Mouse (Mus musculus) mouse embryonic stem cell (cell line): Measurements from ENCODE around the gene Smim27.

Experiments
- in situ Hi-C, 2 experiments: fragments of 300-500 bp; cut with MboI; formaldehyde crosslinking; loops; 1 replicate in 1 of 2; 3 replicates in 1 of 2; pipeline ENCODE4 v1.14.3; 2019 to 2020; ENCODE audit warnings: low sequenced_read_pairs in 2 of 2, low pct_unique_long_range_greater_than_20kb in 1 of 2, mixed read lengths in 1 of 2; ENCODE audit not compliant: unreplicated experiment in 1 of 2

Gene Smim27

DNA sequence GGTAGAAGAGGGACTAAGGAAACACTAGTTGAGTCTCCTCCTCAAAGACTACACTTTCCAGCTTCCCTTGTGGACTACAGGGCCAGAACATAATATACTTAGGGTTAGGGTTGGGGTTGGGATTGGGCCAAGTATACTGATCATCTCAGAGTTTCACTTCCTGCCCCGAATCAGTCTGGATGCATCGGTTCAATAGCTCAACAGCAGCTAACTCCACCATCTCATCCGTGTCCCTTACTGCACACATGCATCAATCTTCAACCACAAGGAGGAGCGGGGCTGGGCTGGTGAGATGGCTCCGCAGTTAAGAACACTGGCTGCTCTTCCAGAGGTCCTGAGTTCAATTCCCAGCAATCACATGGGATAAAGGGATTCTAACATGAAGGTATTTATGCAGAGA lies 18.4 kb upstream of the Smim27 start:
- in situ Hi-C loops = no loop called here

DNA sequence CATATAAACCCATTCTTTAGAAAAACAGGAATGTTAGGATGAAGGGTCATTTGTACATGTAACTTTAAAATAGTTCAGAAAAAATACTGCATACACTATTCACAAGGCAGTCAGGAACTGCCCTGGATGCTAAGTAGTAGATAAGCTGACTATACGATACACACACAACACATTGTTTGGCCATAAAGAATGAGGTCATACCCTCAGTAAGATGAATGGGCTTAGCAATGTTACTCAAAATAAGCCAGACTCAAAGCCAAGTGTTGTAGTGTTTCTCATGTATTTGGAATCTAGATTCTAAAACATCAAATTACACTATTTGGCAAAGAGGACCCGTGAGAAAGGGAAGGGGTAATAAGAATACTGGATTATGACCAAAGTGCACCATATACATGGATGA lies 15.6 kb upstream of the Smim27 start:
- in situ Hi-C loops = no loop called here

DNA sequence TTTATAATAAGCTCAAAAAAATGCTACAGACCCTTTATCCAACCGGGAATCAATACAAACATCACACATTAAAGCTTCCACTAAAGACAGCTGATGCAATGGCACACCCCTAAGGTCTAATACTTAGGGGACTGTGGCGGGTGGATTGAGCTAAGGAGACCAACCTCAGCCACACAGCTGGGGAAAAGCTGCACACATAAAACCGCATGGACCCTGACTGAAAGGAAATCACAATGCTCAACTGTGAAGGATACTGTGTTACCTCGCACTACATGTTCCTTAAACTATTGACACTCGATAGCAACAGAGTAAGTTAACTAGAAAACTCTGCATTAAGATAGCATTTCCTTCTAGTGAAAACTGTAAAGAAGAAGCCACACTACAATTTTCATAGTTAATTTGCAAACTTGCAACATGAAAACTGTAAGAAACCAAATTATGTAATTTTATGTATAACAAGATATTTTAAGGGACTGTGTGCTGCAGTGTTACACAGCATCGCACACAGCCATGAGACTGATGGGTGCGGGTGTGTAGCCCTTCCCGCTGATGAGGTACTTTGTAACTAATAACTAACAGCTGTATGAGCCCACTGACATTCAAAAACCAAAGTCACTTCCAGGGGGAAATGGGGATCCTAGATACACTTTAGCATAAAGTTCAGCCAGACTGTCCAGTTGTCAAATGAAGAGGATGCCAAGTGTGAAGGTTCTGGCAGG lies 14.8 kb upstream of the Smim27 start:
- in situ Hi-C loops = no loop called here

DNA sequence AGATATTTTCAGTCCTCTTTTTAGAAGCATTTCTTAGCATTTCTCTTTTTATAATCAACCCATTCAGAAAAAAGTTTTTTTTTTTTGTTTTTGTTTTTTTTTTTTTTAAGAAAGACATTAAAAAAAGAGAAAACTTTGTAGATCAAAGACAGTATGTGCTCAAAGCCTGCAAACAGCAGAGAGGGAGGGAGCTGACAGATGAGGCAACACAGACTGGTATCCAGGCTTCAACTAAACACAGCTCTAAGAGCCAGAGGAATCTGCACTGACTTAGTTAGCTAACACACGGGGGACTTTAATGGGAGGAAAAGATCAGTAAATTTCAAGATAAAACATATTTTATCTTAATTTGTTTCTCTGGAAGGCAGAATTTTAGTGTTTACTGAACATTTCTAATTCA lies 5.1 kb upstream of the Smim27 start:
- in situ Hi-C loops = no loop called here

DNA sequence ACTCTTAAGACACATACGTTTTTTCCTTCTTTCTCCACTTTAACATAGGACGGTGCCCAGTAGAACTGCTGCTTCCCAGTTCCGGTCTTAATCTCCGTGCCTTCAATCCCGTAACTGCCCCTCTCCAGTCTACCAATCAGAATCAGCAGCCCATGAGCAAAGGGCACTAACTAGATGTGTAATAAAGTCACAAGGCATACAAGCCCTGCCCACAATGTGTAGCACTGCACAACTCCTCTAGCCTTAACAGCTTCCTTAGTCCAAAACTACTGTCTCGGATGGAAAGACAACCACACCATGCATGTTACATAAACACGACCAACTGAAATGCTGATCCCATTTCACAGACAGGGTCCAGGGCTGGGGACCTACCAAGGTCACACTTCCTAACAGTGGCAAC lies 1.7 kb upstream of the Smim27 start:
- in situ Hi-C loops = no loop called here

DNA sequence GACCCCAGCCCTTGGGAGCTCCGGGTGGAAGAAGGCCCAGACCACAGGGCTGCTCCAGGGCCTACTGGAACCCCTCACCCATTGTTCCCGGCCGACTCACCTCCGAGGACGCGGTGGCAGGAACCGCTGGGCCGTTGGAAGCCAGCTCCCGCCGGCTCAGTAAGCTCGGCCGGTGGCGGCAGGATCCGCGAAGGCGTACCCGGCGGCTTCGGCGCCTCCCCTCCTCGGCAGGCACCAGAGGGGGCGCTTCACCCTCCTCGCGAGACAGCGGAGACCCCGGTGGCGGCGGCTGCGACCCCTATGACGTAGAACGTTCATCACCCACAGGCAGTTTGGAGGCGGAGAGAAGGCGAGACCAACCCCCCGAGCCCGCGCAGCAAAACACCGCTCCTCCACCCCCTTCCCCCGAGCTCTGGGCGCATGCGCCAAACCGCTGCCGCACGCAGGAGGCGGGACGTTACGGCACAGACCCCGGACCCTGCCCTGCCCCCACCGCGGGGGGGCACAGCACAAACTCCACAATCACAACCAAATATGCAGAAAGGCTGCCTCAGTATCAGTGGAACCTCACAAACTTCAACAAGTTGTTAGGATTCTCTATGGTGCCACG lies 1.1 kb upstream of the Smim27 start:
- in situ Hi-C loops = no loop called here

DNA sequence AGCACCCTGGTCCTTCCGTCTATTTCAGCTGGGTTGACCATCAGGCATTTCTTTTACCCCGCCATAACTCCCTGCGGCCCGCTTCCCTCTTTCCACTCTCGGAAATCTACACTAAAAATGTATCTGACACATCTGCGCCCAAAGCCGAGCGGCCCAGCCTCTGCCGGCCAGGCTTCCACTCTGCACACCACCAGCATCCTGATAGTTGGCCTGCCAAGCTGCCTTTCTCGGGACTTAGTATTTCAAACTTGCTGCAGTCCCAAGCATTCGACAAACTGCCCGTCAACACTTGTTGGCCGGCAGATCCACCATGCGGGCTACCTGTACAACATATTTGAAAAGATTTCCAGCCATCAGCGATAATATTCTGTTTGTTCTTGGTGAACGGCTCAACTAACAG lies 544 bp upstream of the Smim27 start:
- in situ Hi-C loops = no loop called here

DNA sequence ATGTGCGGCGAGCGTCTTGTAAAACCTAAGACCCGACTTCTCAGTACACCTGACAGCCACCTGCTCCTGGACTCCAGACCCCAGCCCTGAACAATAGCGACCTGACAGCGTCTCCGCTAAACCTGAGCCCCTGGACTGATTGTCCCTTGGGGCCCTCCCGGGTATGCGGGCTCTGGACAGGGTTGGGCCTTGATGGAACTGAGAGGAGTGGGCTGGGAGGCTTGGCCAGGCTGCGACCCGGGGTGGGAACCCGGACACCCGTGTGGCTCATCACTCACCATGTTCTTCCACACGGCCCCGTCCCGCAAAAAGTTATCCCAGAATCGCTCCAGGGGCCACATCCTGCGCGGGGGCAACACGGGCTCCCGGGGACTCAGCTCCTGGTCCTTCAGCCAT lies 9.5 kb downstream of the Smim27 start:
- in situ Hi-C loops = loop anchor here (25.0 kb wide), 2 partner anchors 142 to 408 kb away; partner anchors contain the start of gene Aco1 (in 1 of the 2)

DNA sequence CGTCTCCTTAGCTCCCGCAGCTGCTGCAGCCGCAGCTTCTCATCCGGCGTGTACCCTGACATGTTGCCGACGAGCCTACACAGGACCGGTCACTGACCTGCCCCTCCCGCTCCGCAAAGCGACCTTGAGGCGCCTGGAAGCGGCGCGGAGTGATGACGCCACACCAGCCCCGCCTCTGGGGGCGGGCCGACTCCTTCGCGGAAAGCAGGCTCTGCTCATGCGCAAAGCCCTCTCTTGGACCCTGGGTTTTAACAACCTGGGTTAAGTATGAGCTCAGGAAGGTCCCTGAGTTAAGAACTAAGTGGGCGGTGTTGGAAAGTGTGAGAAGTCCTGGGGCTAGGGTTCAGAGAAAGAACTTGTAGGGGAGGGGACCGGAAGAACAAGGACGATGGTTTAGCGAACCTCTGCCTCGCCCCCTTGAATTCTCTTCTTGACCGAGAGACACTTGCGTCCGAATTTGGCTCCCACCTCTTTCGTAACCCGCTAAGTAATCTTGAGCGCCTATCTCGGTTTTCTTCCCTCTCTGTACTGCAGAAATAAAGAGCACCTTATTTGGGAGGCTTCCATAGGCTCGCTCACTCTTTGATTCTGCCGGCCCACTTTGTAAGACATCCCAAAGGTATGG lies 10.0 kb downstream of the Smim27 start, which contains the start of gene Ndufb6:
Gene Ndufb6, minus strand, starts transcription at position 146 of the 625 bp plus-strand sequence.
- in situ Hi-C loops = loop anchor here (25.0 kb wide), 2 partner anchors 142 to 408 kb away; partner anchors contain the start of gene Aco1 (in 1 of the 2)

DNA sequence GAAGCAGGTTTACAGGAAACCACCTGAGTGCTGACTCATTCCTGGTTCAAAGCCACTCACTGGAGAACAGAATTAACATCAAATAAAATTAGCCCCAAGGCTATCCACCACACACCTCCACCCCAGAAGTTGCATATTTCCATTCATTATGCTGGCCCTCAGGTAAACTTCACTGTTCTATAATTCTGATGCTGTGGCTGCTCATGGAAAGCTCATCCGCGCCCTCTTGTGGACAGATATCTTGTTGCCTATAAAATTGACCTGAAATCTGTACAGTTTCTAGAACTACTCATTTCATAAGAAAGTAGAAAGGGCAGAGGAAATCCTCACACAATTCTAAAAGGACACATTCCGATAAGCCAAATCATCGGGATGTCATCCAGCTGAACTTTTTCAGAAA lies 16.2 kb downstream of the Smim27 start:
- in situ Hi-C loops = loop anchor here (25.0 kb wide), 2 partner anchors 148 to 402 kb away; partner anchors contain the start of gene Aco1 (in 1 of the 2)

DNA sequence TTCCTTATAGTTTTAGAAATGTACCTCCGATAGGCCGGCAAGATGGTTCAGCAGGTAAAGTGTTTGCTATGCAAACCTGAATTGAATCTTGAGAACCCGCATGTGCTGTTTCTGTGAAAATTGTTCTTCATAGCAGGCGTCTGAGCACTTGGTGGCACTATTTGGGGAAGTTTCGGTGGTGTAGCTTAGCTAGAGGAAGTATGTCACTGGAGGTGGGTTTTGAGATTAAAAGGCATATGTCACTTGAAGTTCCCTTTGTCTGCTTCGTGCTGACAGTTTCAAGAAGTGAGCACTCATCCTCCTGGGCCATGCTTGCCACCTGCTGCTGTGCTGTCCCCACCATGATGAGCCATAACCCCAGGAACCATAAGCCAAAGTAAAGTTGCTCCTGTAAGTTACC lies 18.0 kb downstream of the Smim27 start:
- in situ Hi-C loops = loop anchor here (25.0 kb wide), 2 partner anchors 150 to 400 kb away; partner anchors contain the start of gene Aco1 (in 1 of the 2)

DNA sequence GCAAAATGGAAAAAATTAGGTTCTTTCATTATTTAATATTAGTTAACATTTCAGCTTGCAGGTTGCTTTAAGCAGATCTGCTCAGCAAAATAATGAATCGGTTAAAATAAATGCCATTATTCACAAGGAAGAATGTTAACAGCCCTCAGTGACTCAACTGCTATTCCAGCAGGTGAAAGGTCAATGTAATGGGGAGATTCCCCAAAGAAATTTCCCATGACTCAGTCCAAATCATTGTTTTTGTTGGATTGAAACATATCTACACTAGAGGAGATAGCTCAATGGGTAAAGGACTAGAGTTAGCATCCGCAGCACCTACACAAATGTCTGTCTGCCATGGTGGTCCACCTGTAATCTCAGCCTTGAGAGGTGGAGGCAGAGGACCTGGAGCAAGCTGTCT lies 19.7 kb downstream of the Smim27 start:
- in situ Hi-C loops = loop anchor here (25.0 kb wide), 2 partner anchors 152 to 398 kb away; partner anchors contain the start of gene Aco1 (in 1 of the 2)

DNA sequence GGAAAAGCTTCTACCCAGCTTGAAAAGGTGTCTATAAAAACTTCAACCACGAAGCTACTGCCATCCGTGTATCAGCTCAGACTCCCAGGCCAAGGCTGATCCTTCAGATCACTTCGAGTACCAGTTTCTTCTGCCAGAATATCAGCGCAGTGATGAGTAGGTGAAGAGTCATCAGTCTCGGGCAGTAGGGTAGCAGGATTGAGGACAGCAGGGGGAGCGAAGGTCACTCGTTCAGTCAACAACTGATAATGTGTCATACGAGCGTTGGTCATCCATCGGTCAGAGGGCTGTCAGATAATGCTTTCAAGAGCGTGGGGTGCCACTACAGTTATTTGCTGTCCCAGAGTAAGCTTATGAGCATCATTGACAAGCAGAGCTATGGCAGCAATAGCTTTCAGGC lies 22.1 kb downstream of the Smim27 start:
- in situ Hi-C loops = loop anchor here (10.0 to 25.0 kb wide), 3 partner anchors 154 to 396 kb away; partner anchors contain the start of gene Aco1 (in 1 of the 2)

DNA sequence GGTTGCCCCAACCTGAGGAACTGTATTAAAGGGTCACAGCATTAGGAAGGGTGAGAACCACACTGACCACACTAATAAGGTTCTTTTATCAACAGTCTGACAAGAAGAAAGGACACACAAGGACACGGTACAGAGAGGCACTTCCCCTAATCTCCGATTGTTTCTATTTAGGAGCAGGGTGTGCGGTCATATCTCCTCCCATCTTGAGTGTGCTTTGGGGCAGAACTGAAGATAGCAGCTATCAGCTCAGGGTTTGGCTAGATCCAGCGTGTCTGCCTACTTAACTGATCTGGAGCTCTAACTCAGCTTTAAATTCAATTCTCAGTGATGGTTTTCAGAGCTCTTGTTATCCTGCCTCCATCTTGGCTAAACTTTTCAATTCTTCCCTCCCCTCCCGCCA lies 29.8 kb downstream of the Smim27 start:
- in situ Hi-C loops = loop anchor here (10.0 to 25.0 kb wide), 3 partner anchors 162 to 388 kb away; partner anchors contain the start of gene Aco1 (in 1 of the 2)

DNA sequence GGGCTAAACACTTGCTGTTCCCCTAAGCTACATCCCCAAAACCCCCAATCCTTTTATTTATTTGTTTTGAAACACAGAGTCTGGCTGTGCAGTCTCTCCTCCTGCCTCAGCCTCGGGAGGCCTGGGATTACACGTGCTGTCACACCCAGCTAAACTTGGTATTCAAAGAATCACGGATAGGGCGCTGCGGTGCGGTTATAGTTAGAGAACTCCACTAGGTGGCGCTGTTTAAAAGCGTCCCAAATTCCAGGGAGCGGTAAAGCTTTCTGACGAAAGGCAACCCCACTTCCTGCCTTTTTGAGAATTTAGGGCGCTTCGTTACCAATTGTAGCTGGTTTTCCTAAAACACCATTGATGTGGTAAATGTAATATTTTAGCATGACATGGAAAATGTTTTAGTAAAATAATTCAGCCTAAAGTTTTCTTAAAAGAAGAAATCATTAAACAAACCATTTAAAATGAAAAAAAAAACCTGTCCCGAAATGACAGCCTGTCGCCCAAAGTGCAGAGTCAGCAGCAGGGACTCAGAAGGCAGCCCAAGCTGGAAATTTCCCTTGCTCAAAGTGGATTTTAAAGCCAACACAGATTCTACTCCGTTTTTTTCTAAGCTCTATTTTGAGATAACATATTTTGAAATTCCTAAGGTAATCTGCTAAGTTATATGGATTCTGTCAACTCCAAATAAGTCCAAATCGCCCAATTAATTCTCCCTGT lies 31.9 kb downstream of the Smim27 start:
- in situ Hi-C loops = no loop called here

DNA sequence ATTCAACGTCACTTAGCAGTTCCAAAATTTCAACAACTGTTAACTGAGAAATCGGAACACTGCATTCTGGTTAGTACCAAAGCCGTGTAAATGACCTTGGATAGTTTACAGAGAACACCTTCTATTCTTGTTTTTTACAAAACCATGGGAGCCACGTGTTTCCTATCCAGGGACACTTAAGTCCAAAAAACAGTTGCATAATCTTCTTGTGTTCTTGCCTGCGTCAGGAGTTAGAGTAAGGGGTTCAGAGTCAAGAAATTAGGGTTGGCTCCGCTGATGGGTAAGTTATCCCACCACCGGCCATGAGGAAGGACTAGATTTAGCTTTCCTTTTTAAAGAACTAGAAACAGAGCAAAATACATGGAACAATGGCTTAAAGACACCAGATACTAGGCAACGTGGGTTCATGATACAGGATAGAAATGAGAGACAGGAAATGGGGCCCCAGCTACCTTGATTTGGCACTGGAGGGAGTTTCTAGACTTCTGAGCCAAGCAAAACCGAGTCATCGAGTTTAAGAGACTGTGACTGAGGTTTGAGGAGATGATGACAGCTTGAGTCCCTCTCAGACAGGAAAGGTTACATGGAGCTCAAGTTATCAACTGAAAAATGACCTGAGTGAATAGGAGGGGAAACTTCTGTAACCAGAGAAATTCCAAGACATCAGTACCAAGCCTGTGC lies 33.2 kb downstream of the Smim27 start:
- in situ Hi-C loops = no loop called here

DNA sequence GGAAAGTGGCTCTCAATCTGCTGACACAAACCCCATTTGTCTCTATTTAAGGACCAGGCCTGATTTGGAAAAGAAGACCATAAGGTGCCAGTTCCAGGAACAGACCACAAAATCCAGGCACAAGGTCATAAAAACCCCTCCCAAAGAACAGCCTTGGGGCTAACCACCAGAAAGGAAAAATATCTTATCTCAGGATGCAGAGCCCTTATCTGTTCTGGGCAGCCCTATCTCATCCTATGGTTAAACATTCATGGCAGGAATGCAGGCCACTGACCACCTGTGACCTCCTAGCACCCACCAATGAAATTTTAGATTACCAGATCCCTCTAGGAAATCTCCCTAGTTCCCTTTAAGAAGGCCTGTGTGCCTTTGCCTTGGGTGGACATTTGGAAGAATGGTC lies 40.3 kb downstream of the Smim27 start:
- in situ Hi-C loops = no loop called here

DNA sequence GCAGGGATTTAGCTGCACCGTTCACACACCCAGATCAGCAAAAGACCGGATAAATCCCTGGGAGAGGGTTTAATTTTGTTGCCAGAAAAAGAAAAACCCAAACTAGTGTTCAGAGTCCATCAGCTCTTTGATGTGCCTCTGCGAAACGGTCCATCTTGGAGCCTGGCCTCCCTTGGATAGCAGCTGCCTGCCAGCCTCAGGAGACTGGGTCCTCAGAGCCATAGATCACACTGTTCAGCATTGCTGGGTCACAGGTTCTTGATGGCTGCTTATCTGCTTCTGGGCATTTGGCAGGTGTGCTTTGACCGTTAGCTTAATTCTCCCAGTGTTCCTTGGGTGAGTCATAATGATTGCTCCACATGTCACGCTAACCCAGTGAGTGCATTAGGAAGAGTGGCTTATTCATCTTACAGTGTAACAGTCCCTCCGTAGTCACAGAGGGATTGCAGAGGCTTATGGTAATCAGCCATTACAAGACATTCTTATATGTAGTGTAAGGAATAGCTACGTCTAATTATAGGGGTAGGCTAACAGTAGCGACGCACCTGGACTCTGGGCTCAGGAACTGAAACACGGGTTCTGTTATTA lies 41.5 kb downstream of the Smim27 start:
- in situ Hi-C loops = no loop called here
